Mouse (Mus musculus) midbrain, embryonic 13.5 days (tissue): ENCODE results near the gene Tprgl. TPM values are rescaled to one million over a fixed set of nuclear protein-coding genes. Genes with fewer than 3 reads are reported as not detected.

Source experiments
- ATAC-seq: fragments of 200-750 bp; cut with Nextera tagmentation; 2 replicates; pipeline ENCODE4 v1.8.0; 2017; ENCODE audit warnings: mild to moderate bottlenecking, moderate TSS enrichment, moderate library complexity
- H3K27ac ChIP-seq: fragments of 300-500 bp; sonication (generic); 2 replicates; pipeline ENCODE4 v1.5.1; 2015; ENCODE audit warnings: inconsistent platforms, mild to moderate bottlenecking, moderate library complexity
- H3K27me3 ChIP-seq: fragments of 300-500 bp; sonication (generic); 2 replicates; pipeline ENCODE4 v1.6.1; 2015; ENCODE audit warnings: mild to moderate bottlenecking, inconsistent platforms
- H3K36me3 ChIP-seq: fragments of 300-500 bp; sonication (generic); 2 replicates; pipeline ENCODE4 v1.6.1; 2015; ENCODE audit warnings: mild to moderate bottlenecking, inconsistent platforms
- H3K4me1 ChIP-seq: fragments of 300-500 bp; sonication (generic); replicated peaks from 2 replicates; pipeline ENCODE4 v1.6.1; 2015; ENCODE audit warnings: inconsistent platforms
- H3K4me2 ChIP-seq: fragments of 300-500 bp; sonication (generic); replicated peaks from 2 replicates; pipeline ENCODE4 v1.6.1; 2015; ENCODE audit warnings: moderate library complexity, mild to moderate bottlenecking, inconsistent platforms
- H3K4me3 ChIP-seq: fragments of 300-500 bp; sonication (generic); replicated peaks from 2 replicates; pipeline ENCODE4 v1.5.1; 2015; ENCODE audit warnings: mild to moderate bottlenecking, inconsistent platforms
- H3K9ac ChIP-seq: fragments of 300-500 bp; sonication (generic); replicated peaks from 2 replicates; pipeline ENCODE4 v1.6.1; 2015; ENCODE audit warnings: mild to moderate bottlenecking, inconsistent platforms
- H3K9me3 ChIP-seq: fragments of 300-500 bp; sonication (generic); 2 replicates; pipeline ENCODE4 v1.6.1; 2016; ENCODE audit warnings: mild to moderate bottlenecking, inconsistent platforms
- WGBS: fragments of 180-500 bp; shearing (Covaris S2); methylation state at CpG from one replicate; pipeline ENCODE4 v1.1.7; 2015; 5-methylcytosine and 5-hydroxymethylcytosine counted together
- polyA plus RNA-seq: library from polyadenylated mRNA; unstranded; fragments of >200 nt; fragmentation: Nextera tagmentation; extraction: Ambion mirVana; gene quantifications from 2 replicates; pipeline ENCODE4 v1.2.1, GENCODE M21; 2015

Gene Tprgl
- 161 and 173 TPM in 2 replicates for polyA plus RNA-seq

DNA sequence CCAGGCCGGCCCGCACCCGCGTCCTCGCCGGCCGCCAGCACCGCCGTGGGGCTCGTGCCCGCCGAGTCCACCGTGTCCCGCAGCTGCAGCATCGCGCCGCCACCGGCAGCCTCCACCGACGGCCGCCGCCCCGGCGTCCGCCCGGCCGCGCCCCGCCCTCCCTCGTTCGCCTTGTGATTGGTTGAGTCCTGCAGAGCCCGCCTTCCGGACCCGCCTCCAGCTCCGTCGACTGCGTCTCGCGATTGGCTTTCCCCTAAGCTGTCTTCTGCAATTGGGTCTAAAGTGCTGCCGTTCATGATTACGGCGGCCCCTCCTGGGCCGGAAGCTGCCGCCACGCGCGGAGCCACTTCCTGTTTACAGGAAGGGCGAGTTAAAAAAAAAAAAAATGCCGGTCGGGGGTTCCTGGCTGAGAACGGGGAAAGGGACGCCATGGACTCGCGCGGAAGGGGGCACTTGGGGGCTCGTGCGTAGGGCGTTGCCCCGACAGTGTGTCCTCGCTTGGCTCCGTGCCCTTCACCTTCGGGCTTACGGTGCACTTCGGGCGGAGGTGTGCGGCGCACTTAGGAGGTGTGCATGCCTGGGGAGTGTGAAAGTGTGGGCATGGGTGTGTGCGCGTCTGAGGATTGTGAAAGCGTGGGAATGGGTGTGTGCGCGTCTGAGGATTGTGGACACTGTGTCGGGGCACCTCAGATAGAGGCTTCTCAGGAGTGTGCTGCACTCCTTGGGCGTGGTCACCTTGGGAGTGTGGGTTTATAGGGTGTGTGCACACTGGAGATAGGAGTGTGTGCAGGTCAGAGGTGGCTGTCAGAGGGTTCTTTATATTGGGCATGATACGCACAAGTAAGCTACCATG is at the start of gene Tprgl:
TSS of gene Tprgl (minus strand) at position 129 of the 853 bp plus-strand sequence.
- Histone ChIP-seq H3K4me3 (peak within 1 kb of the TSS; percentile 92), H3K27me3 (no peaks in the 10 kb centered on the region), H3K36me3 (peaks cover 31% of the 10 kb centered on the region), H3K9me3 (no peaks in the 10 kb centered on the region), H3K4me2 (peak within 1 kb of the TSS; percentile 93), H3K27ac (peak within 1 kb of the TSS; percentile 75), H3K4me1 (peaks cover 23% of the 10 kb centered on the region), H3K9ac (peak within 1 kb of the TSS; percentile 83)
- ATAC-seq, result peak; percentile 98
- WGBS, result 2% methylated on average over 62 of the region's 75 CpGs

DNA sequence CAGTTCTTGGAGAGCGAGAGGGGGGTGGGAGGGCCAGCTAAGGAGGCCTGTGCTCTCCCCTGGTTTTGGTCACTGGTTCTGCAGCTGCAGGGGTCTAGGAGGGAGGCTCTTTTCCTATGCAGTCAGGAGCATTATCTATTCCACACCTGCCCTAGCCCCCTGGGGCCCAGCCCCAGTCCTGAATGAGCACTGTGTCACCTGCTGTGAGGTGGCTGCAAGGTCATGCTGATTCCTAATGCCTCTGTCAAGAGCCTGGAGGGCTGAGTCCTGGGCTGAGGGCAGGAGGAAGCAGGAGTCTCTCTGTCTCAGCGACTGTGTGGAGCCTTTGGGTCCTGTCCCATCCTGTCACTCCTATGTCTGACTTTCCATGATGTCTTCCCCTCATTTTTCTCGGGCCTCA is 49.4 kb upstream of the Tprgl start:
- H3K4me2 ChIP-seq, result no peak overlapping the region
- no peak overlapping the region for H3K27ac ChIP-seq
- 13% methylated on average over 3 of the region's 3 CpGs for WGBS
- H3K4me1 ChIP-seq, result peaks cover 5% of the 10 kb centered on the region
- H3K4me3 ChIP-seq, result no peak overlapping the region
- no peaks in the 10 kb centered on the region for H3K36me3 ChIP-seq
- no peak for ATAC-seq
- no peaks in the 10 kb centered on the region for H3K9me3 ChIP-seq
- H3K27me3 ChIP-seq, result no peaks in the 10 kb centered on the region
- no peak overlapping the region for H3K9ac ChIP-seq

GRCm38 (mm10) chr4:154209054-154209453 is 48.6 kb upstream of the Tprgl start:
- peaks cover 5% of the 10 kb centered on the region for H3K4me1 ChIP-seq
- WGBS, result 77% methylated on average over 6 of the region's 6 CpGs

GRCm38 (mm10) chr4:154207261-154207660 is 46.8 kb upstream of the Tprgl start:
- Histone ChIP-seq H3K36me3 (no peaks in the 10 kb centered on the region), H3K9ac (no peak overlapping the region), H3K27ac (no peak overlapping the region), H3K9me3 (no peaks in the 10 kb centered on the region), H3K27me3 (no peaks in the 10 kb centered on the region), H3K4me1 (peaks cover 5% of the 10 kb centered on the region), H3K4me3 (no peak overlapping the region), H3K4me2 (no peak overlapping the region)
- 11% methylated on average over 5 of the region's 5 CpGs for WGBS
- ATAC-seq, result peak; percentile 49

More at GRCm38 (mm10) chr4:154209054-154209453, 48.6 kb upstream of the Tprgl start:
- no peak for ATAC-seq
- Histone ChIP-seq H3K27me3 (no peaks in the 10 kb centered on the region), H3K27ac (no peak overlapping the region), H3K9ac (no peak overlapping the region), H3K4me2 (no peak overlapping the region), H3K36me3 (no peaks in the 10 kb centered on the region), H3K9me3 (no peaks in the 10 kb centered on the region), H3K4me3 (no peak overlapping the region)

DNA sequence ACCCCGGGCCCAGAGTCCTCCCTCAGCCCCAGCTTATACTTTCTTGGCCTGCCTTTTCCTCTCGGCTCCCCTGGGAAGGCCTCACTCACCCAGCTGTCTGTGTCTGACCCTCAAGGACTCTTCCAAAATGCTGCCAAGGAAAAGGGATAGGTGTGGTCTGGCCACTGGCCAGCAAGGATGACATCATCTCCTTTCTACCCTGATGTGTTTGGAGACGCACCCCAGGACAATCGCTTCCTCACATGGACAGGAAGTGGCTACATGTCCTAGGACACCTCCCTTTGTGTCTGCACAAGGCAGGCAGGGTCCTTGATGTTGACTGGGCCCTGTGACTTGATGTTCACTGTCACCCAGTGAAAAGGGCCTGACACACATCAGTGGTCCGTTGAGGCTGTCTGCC is 44.9 kb upstream of the Tprgl start:
- Histone ChIP-seq H3K9me3 (no peaks in the 10 kb centered on the region), H3K4me2 (no peak overlapping the region), H3K27me3 (no peaks in the 10 kb centered on the region), H3K4me3 (no peak overlapping the region), H3K4me1 (peaks cover 5% of the 10 kb centered on the region), H3K36me3 (no peaks in the 10 kb centered on the region), H3K9ac (no peak overlapping the region), H3K27ac (no peak overlapping the region)
- 78% methylated on average over 5 of the region's 5 CpGs for WGBS
- no peak for ATAC-seq

- no peak overlapping the region for H3K27ac ChIP-seq
- no peaks in the 10 kb centered on the region for H3K9me3 ChIP-seq
- 80% methylated on average over 7 of the region's 7 CpGs for WGBS
- no peak overlapping the region for H3K4me2 ChIP-seq
- ATAC-seq, result no peak
- H3K4me3 ChIP-seq, result no peak overlapping the region
- no peaks in the 10 kb centered on the region for H3K27me3 ChIP-seq
- H3K4me1 ChIP-seq, result no peaks in the 10 kb centered on the region
- no peaks in the 10 kb centered on the region for H3K36me3 ChIP-seq
- 0 out of 2 replicates have a peak overlapping the region, but pooled peaks have one; percentile 19 for H3K9ac ChIP-seq
Observed at GRCm38 (mm10) chr4:154204532-154204931, 44.1 kb upstream of the Tprgl start.

DNA sequence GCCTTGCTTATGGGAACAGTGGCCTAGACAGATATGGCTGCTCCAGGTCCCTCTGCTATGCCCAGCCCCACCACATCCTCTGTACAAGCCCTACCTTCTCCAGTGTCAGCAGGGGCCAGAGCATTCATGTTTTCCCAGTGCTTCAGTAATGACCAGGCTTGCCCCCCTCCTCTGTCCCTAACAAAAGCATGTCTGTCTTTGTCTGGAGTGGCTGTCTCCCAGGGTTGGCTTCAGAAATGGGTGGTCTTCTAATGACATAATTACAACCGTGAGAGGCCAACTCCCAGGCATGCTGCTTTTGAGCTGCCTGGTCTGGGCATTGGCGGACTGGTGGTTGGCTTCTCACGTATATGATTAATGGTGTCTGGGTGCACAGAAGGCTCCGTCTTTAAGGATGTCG is 41.0 kb upstream of the Tprgl start:
- no peak overlapping the region for H3K9ac ChIP-seq
- no peak for ATAC-seq
- WGBS, result 69% methylated on average over 5 of the region's 5 CpGs
- H3K36me3 ChIP-seq, result no peaks in the 10 kb centered on the region
- peaks cover 18% of the 10 kb centered on the region for H3K4me1 ChIP-seq
- no peaks in the 10 kb centered on the region for H3K9me3 ChIP-seq
- no peak overlapping the region for H3K27ac ChIP-seq
- H3K4me3 ChIP-seq, result no peak overlapping the region
- H3K4me2 ChIP-seq, result no peak overlapping the region
- no peaks in the 10 kb centered on the region for H3K27me3 ChIP-seq

- H3K27ac ChIP-seq, result peak overlapping the region; percentile 51; the same call in 1 of the 2 replicates
- H3K9ac ChIP-seq, result peak overlapping the region; percentile 32; the same call in 1 of the 2 replicates
- H3K9me3 ChIP-seq, result no peaks in the 10 kb centered on the region
- H3K27me3 ChIP-seq, result no peaks in the 10 kb centered on the region
- H3K4me3 ChIP-seq, result no peak overlapping the region
- 11% methylated on average over 7 of the region's 7 CpGs for WGBS
- peak; percentile 48; the same call in 1 of the 2 replicates for ATAC-seq
- peaks cover 18% of the 10 kb centered on the region for H3K4me1 ChIP-seq
- no peaks in the 10 kb centered on the region for H3K36me3 ChIP-seq
- 0 out of 2 replicates have a peak overlapping the region, but pooled peaks have one; percentile 8 for H3K4me2 ChIP-seq
Observed at GRCm38 (mm10) chr4:154198377-154198961, 38.0 kb upstream of the Tprgl start.

GRCm38 (mm10) chr4:154197961-154198360 is 37.5 kb upstream of the Tprgl start:
- WGBS, result 42% methylated on average over 6 of the region's 6 CpGs
- no peak overlapping the region for H3K4me2 ChIP-seq
- no peaks in the 10 kb centered on the region for H3K27me3 ChIP-seq
- no peaks in the 10 kb centered on the region for H3K36me3 ChIP-seq
- peak; percentile 50; the same call in 1 of the 2 replicates for ATAC-seq
- H3K9ac ChIP-seq, result no peak overlapping the region
- H3K4me3 ChIP-seq, result no peak overlapping the region
- H3K27ac ChIP-seq, result peak overlapping the region; percentile 51; the same call in 1 of the 2 replicates
- H3K4me1 ChIP-seq, result peaks cover 18% of the 10 kb centered on the region
- H3K9me3 ChIP-seq, result no peaks in the 10 kb centered on the region

GRCm38 (mm10) chr4:154188948-154189347 is 28.5 kb upstream of the Tprgl start:
- no peaks in the 10 kb centered on the region for H3K36me3 ChIP-seq
- no peak overlapping the region for H3K9ac ChIP-seq
- H3K27me3 ChIP-seq, result no peaks in the 10 kb centered on the region
- no peaks in the 10 kb centered on the region for H3K4me1 ChIP-seq
- 84% methylated on average over 8 of the region's 8 CpGs for WGBS
- no peaks in the 10 kb centered on the region for H3K9me3 ChIP-seq
- H3K4me2 ChIP-seq, result no peak overlapping the region
- no peak overlapping the region for H3K27ac ChIP-seq
- no peak overlapping the region for H3K4me3 ChIP-seq
- ATAC-seq, result no peak

- 88% methylated on average over 11 of the region's 11 CpGs for WGBS
- Histone ChIP-seq H3K4me1 (no peaks in the 10 kb centered on the region), H3K27ac (no peak overlapping the region), H3K9me3 (no peaks in the 10 kb centered on the region), H3K9ac (no peak overlapping the region), H3K4me2 (no peak overlapping the region), H3K27me3 (no peaks in the 10 kb centered on the region), H3K4me3 (no peak overlapping the region), H3K36me3 (no peaks in the 10 kb centered on the region)
- ATAC-seq, result no peak
Observed at GRCm38 (mm10) chr4:154186002-154186537, 25.6 kb upstream of the Tprgl start.

- H3K27me3 ChIP-seq, result no peaks in the 10 kb centered on the region
- ATAC-seq, result no peak
- no peak overlapping the region for H3K9ac ChIP-seq
- H3K4me2 ChIP-seq, result no peak overlapping the region
- H3K36me3 ChIP-seq, result no peaks in the 10 kb centered on the region
- no peak overlapping the region for H3K27ac ChIP-seq
- no peaks in the 10 kb centered on the region for H3K4me1 ChIP-seq
- no peaks in the 10 kb centered on the region for H3K9me3 ChIP-seq
- no peak overlapping the region for H3K4me3 ChIP-seq
- WGBS, result 82% methylated on average over 5 of the region's 5 CpGs
Observed at GRCm38 (mm10) chr4:154185001-154185400, 24.5 kb upstream of the Tprgl start.
